10 mouse cellular contexts compared by ENCODE assay signal in genomic region chr3:79237619-79238342, GRCm38 (mm10). TPM values are rescaled to one million over a fixed set of nuclear protein-coding genes. Genes with fewer than 3 reads are reported as not detected.
DNase-seq lines count a peak whose midpoint lies in the region; ATAC-seq lines count a peak whose summit lies in the region.
"Had no signal": no experiment of that assay in that cellular context is flagged by ENCODE, and none has a peak within 500 bp of the region (broad histone marks: within the 10 kb centered on the region; RNA-seq: fewer than 3 reads in every experiment).

No protein-coding gene starts in this region.

- H3K27ac ChIP-seq in heart, embryonic 12.5 days (ENCODE audit: poor library complexity, severe bottlenecking), result 0 out of 2 replicates have a peak overlapping the region, but pooled peaks have one; percentile 25
- H3K27ac ChIP-seq in macrophage, result peak overlapping the region; percentile 61
- H3K27ac ChIP-seq in forebrain, embryonic 11.5 days (ENCODE audit: low read depth, low read length), result no peak overlapping the region
- H3K27ac ChIP-seq in hindbrain, embryonic 12.5 days, result no peak overlapping the region
- H3K27ac ChIP-seq: hindbrain, embryonic 14.5 days; neural tube, embryonic 13.5 days had no signal

- no peaks in the 10 kb centered on the region for H3K9me3 ChIP-seq in heart, embryonic 12.5 days (replicated peaks)
- H3K9me3 ChIP-seq in forebrain, embryonic 11.5 days (ENCODE audit: control insufficient read depth, low read length), result no peaks in the 10 kb centered on the region
- no peaks in the 10 kb centered on the region for H3K9me3 ChIP-seq in hindbrain, embryonic 12.5 days (replicated peaks)
- H3K9me3 ChIP-seq: neural tube, embryonic 13.5 days had no signal

- H3K27me3 ChIP-seq in heart, embryonic 12.5 days (replicated peaks), result no peaks in the 10 kb centered on the region
- H3K27me3 ChIP-seq in forebrain, embryonic 11.5 days (ENCODE audit: control insufficient read depth, insufficient read depth, low read length), result no peaks in the 10 kb centered on the region
- H3K27me3 ChIP-seq in hindbrain, embryonic 12.5 days, result no peaks in the 10 kb centered on the region
- H3K27me3 ChIP-seq: neural tube, embryonic 13.5 days had no signal

- DNase-seq in thymus, adult 18-20 months, result peak; percentile 15 to 56
- DNase-seq in thymus, postnatal 10 days (ENCODE audit: low spot score in 2 of 2), result no peak
- DNase-seq in frontal cortex, postnatal 10 days (ENCODE audit: low spot score in 2 of 2), result no peak
- DNase-seq in cerebellum, adult 8-10 months, result no peak
- no peak for DNase-seq in forebrain, embryonic 11.5 days (ENCODE audit: low spot score)

- no peak overlapping the region for H3K4me2 ChIP-seq in heart, embryonic 12.5 days
- no peak overlapping the region for H3K4me2 ChIP-seq in forebrain, embryonic 11.5 days (ENCODE audit: low read depth, low read length, severe bottlenecking)
- no peak overlapping the region for H3K4me2 ChIP-seq in hindbrain, embryonic 12.5 days (replicated peaks)
- H3K4me2 ChIP-seq: hindbrain, embryonic 14.5 days; neural tube, embryonic 13.5 days had no signal

- H3K9ac ChIP-seq in heart, embryonic 12.5 days, result no peak overlapping the region
- H3K9ac ChIP-seq in forebrain, embryonic 11.5 days (ENCODE audit: low read length), result no peak overlapping the region
- no peak overlapping the region for H3K9ac ChIP-seq in hindbrain, embryonic 12.5 days
- H3K9ac ChIP-seq: hindbrain, embryonic 14.5 days; neural tube, embryonic 13.5 days had no signal

- peaks cover 39% of the 10 kb centered on the region for H3K4me1 ChIP-seq in heart, embryonic 12.5 days (replicated peaks)
- H3K4me1 ChIP-seq in forebrain, embryonic 11.5 days (replicated peaks; ENCODE audit: control insufficient read depth, insufficient read depth, low read length), result no peaks in the 10 kb centered on the region
- H3K4me1 ChIP-seq in hindbrain, embryonic 12.5 days, result 0 out of 2 replicates have a peak, but pooled peaks cover 5% of the 10 kb centered on the region

- no peaks in the 10 kb centered on the region for H3K36me3 ChIP-seq in heart, embryonic 12.5 days
- no peaks in the 10 kb centered on the region for H3K36me3 ChIP-seq in macrophage (ENCODE audit: inconsistent target)
- H3K36me3 ChIP-seq in forebrain, embryonic 11.5 days (ENCODE audit: control insufficient read depth, insufficient read depth, low read length), result no peaks in the 10 kb centered on the region
- no peaks in the 10 kb centered on the region for H3K36me3 ChIP-seq in hindbrain, embryonic 12.5 days
- H3K36me3 ChIP-seq: neural tube, embryonic 13.5 days had no signal

- peaks cover 79% of the 10 kb centered on the region for H3K79me2 ChIP-seq in macrophage (ENCODE audit: inconsistent target)

- 0 out of 2 replicates have a peak, but pooled peaks have one; percentile 42 for ATAC-seq in heart, embryonic 12.5 days (ENCODE audit: insufficient number of reproducible peaks, low FRiP score)
- no peak for ATAC-seq in forebrain, embryonic 11.5 days (replicated peaks; ENCODE audit: low FRiP score)
- ATAC-seq in hindbrain, embryonic 12.5 days (ENCODE audit: low FRiP score), result no peak

- 73% methylated on average over 9 of the region's 9 CpGs for WGBS in heart, embryonic 12.5 days
- 45% methylated on average over 9 of the region's 9 CpGs for WGBS in macrophage (ENCODE audit: missing documents)
- 86% methylated on average over 9 of the region's 9 CpGs for WGBS in forebrain, embryonic 11.5 days
- 88% methylated on average over 9 of the region's 9 CpGs for WGBS in hindbrain, embryonic 12.5 days

- H3K4me3 ChIP-seq in heart, embryonic 12.5 days, result no peak overlapping the region
- H3K4me3 ChIP-seq in macrophage (ENCODE audit: inconsistent target), result no peak overlapping the region
- no peak overlapping the region for H3K4me3 ChIP-seq in forebrain, embryonic 11.5 days (ENCODE audit: low read depth, low read length)
- no peak overlapping the region for H3K4me3 ChIP-seq in hindbrain, embryonic 12.5 days
- H3K4me3 ChIP-seq: neural tube, embryonic 13.5 days had no signal

RNA-seq across cellular contexts. Expression of gene Rapgef2, which starts 48.5 kb away (rescaled TPM):
- 8.5 and 9.2 TPM in 2 replicates for polyA plus RNA-seq in heart, embryonic 12.5 days (2016; fragmentation: Nextera tagmentation; extraction: Ambion mirVana)
- 1,000 to 10,000 TPM in 1 of 26 experiments, 100 to 1,000 TPM in 22, 10 to 100 TPM in 3; 68.8 to 1,213 (median 421) TPM for total RNA-seq in macrophage (2018; cell fraction: chromatin; rRNA removed)
- total RNA-seq in macrophage (2018; cell fraction: cytosol; rRNA removed), result 100 to 1,000 TPM in 5 of 26 experiments, 10 to 100 TPM in 21; 17.9 to 189 (median 66.3) TPM
- total RNA-seq in macrophage (2018; cell fraction: nucleus; rRNA removed), result 100 to 1,000 TPM in 22 of 26 experiments, 10 to 100 TPM in 4; 47.9 to 565 (median 303) TPM
- 9.0 to 16.6 TPM (median 10.6 TPM) in 3 replicates for polyA plus RNA-seq in macrophage (2018)
- 8.5 and 9.3 TPM in 2 replicates for polyA plus RNA-seq in forebrain, embryonic 11.5 days (2014; fragmentation: Nextera tagmentation; extraction: Ambion mirVana)
- polyA plus RNA-seq in hindbrain, embryonic 12.5 days (2016; fragmentation: Nextera tagmentation; extraction: Ambion mirVana), result 12.1 and 12.4 TPM in 2 replicates

Comparison
In these comparisons a context has a peak if more than half of its experiments do, and no peak if none do; other contexts are left out.
1. DNase-seq: peak in thymus, adult 18-20 months (2 of 2); none in thymus, postnatal 10 days (0 of 2), frontal cortex, postnatal 10 days (0 of 2), cerebellum, adult 8-10 months (single experiment) and forebrain, embryonic 11.5 days (single experiment).
2. H3K27ac ChIP-seq: peak in heart, embryonic 12.5 days (single experiment) and macrophage (single experiment); none in forebrain, embryonic 11.5 days (single experiment) and hindbrain, embryonic 12.5 days (single experiment).